Comparison of ENCODE assay signal across 8 mouse cellular contexts in the genomic region with DNA sequence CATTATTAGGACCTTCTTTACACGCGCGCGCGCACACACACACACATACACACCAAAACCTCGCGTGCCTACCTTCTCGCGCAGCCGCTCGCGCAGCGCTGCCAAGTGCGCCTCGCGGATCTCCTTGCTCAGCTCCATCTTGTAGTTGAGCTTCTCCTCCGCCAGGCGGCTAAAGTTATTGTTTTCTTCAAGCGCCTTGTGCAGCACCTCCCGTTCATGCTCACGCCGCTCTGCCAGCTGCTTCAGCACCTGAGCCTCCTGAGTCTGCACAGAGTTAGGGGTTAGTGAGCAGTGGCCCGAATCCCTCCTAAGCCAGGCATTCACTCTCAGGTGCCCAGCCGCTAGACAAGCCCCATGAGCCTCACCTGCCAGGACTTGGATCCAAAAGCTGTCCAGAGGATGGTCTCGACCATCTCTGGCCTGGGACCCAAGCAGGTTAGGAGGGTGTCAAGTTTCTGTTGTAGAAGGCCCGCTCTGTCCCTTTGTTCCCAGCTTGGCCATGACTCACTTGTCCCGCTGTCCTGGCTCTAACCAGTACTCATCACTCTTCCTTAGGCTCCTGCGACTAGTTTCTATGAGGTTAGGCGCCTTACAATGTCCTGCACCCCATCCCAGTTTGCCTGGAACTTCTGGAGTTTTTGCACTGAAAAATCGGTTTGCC. TPM values are rescaled to one million over a fixed set of nuclear protein-coding genes. Genes with fewer than 3 reads are reported as not detected.
A peak's percentile ranks its signal among the peaks of the same experiment; 100 is the strongest.
DNase-seq lines count a peak whose midpoint lies in the region; ATAC-seq and TF ChIP-seq lines count a peak whose summit lies in the region.

No protein-coding gene starts in this region.

- peak; percentile 33; the same call in 1 of the 2 replicates for TF ChIP-seq CTCF in testis, adult 2 months (IDR thresholded peaks at IDR 0.05; ENCODE audit: control insufficient read depth, insufficient read depth, insufficient replicate concordance, low read depth, low read length)
- peak; percentile 60; the same call in 1 of the 2 replicates for TF ChIP-seq CTCF in kidney, postnatal 0 days (IDR thresholded peaks at IDR 0.05; ENCODE audit: low read depth)
- peak; percentile 64 for TF ChIP-seq CTCF in lung, embryonic 14.5 days (IDR thresholded peaks at IDR 0.05; ENCODE audit: low read depth)
- peak; percentile 56 for TF ChIP-seq CTCF in olfactory bulb, adult 2 months (IDR thresholded peaks at IDR 0.05; ENCODE audit: insufficient read depth, low read depth, low read length)

- H3K9ac ChIP-seq in kidney, postnatal 0 days (ENCODE audit: low read depth, low read length) = no peak overlapping the region
- H3K9ac ChIP-seq in lung, embryonic 14.5 days = no peak overlapping the region

- peak overlapping the region; percentile 29; the same call in 1 of the 2 replicates for H3K4me2 ChIP-seq in kidney, postnatal 0 days (ENCODE audit: low read length)
- no peak overlapping the region for H3K4me2 ChIP-seq in lung, embryonic 14.5 days

- no peak for TF ChIP-seq POLR2A in testis, adult 2 months (IDR thresholded peaks at IDR 0.05; ENCODE audit: control insufficient read depth, low read depth, low read length)
- TF ChIP-seq POLR2A in olfactory bulb, adult 2 months (IDR thresholded peaks at IDR 0.05; ENCODE audit: insufficient read depth, low read depth, low read length) = no peak

- ATAC-seq in kidney, postnatal 0 days (replicated peaks; ENCODE audit: low FRiP score, low read depth) = peak; percentile 21; the same call in 1 of the 2 replicates
- peak; percentile 31; the same call in 1 of the 2 replicates for ATAC-seq in lung, embryonic 14.5 days (ENCODE audit: insufficient read depth)

- no peaks in the 10 kb centered on the region for H3K9me3 ChIP-seq in kidney, postnatal 0 days (replicated peaks; ENCODE audit: low read length)
- H3K9me3 ChIP-seq in lung, embryonic 14.5 days (ENCODE audit: low read depth, low read length) = no peaks in the 10 kb centered on the region

- H3K36me3 ChIP-seq in testis, adult 2 months (ENCODE audit: control insufficient read depth, insufficient read depth, low read length) = no peaks in the 10 kb centered on the region
- no peaks in the 10 kb centered on the region for H3K36me3 ChIP-seq in kidney, postnatal 0 days (ENCODE audit: insufficient read depth, low read length)
- H3K36me3 ChIP-seq in lung, embryonic 14.5 days (ENCODE audit: insufficient read depth) = peaks cover 3% of the 10 kb centered on the region; the same call in 1 of the 2 replicates

- no peak for DNase-seq in testis, postnatal 14 days (ENCODE audit: low spot score)
- DNase-seq in cerebellum, postnatal 25 days = peak; percentile 61 to 73
- DNase-seq in frontal cortex, postnatal 14 days (ENCODE audit: low spot score in 2 of 2) = peak; percentile 44 to 48
- peak; percentile 69 for DNase-seq in kidney, postnatal 0 days (ENCODE audit: low spot score)
- peak; percentile 74 for DNase-seq in lung, embryonic 14.5 days
- DNase-seq in thymus, postnatal 36 days = peak; percentile 64 to 68

- no peak overlapping the region for H3K4me3 ChIP-seq in testis, adult 2 months (ENCODE audit: control insufficient read depth, low read depth, low read length)
- no peak overlapping the region for H3K4me3 ChIP-seq in kidney, postnatal 0 days (replicated peaks; ENCODE audit: low read depth, low read length)
- H3K4me3 ChIP-seq in lung, embryonic 14.5 days (ENCODE audit: low read depth, low read length) = no peak overlapping the region
- no peak overlapping the region for H3K4me3 ChIP-seq in olfactory bulb, adult 2 months (ENCODE audit: insufficient read depth, low read depth, low read length)

- H3K27me3 ChIP-seq in testis, adult 2 months (ENCODE audit: control insufficient read depth, insufficient read depth, low read length) = no peaks in the 10 kb centered on the region
- H3K27me3 ChIP-seq in kidney, postnatal 0 days (ENCODE audit: insufficient read depth, low read length) = 0 out of 2 replicates have a peak, but pooled peaks cover 6% of the 10 kb centered on the region
- H3K27me3 ChIP-seq in lung, embryonic 14.5 days (ENCODE audit: insufficient read depth, low read length) = peaks cover 20% of the 10 kb centered on the region

- WGBS in kidney, postnatal 0 days = 11% methylated on average over 30 of the region's 30 CpGs
- 8% methylated on average over 30 of the region's 30 CpGs for WGBS in lung, embryonic 14.5 days
- WGBS in olfactory bulb, adult 2 months = 14% methylated on average over 30 of the region's 30 CpGs

- H3K4me1 ChIP-seq in testis, adult 2 months (ENCODE audit: control insufficient read depth, insufficient read depth, low read length) = peaks cover 13% of the 10 kb centered on the region
- H3K4me1 ChIP-seq in kidney, postnatal 0 days (replicated peaks; ENCODE audit: insufficient read depth, low read length) = no peaks in the 10 kb centered on the region
- no peaks in the 10 kb centered on the region for H3K4me1 ChIP-seq in lung, embryonic 14.5 days (ENCODE audit: insufficient read depth)
- H3K4me1 ChIP-seq in olfactory bulb, adult 2 months (ENCODE audit: control insufficient read depth, insufficient read depth, low read length) = peaks cover 9% of the 10 kb centered on the region

- no peak overlapping the region for H3K27ac ChIP-seq in testis, adult 2 months (ENCODE audit: control insufficient read depth, insufficient read depth, low read depth, low read length)
- no peak overlapping the region for H3K27ac ChIP-seq in kidney, postnatal 0 days
- no peak overlapping the region for H3K27ac ChIP-seq in lung, embryonic 14.5 days (ENCODE audit: low read depth)
- H3K27ac ChIP-seq in olfactory bulb, adult 2 months (ENCODE audit: insufficient read depth, low read depth, low read length) = no peak overlapping the region

RNA-seq across cellular contexts. Expression of gene Stmn3, which starts 7.0 kb away (rescaled TPM):
- not detected in 2 replicates for polyA plus RNA-seq in testis, adult 2 months (2012; rRNA removed)
- 0.24 and 0.66 TPM in 2 replicates for polyA plus RNA-seq in kidney, postnatal 0 days (2015; fragmentation: Nextera tagmentation; extraction: Ambion mirVana)
- 1.6 and 2.5 TPM in 2 replicates for polyA plus RNA-seq in lung, embryonic 14.5 days (2014; fragmentation: Nextera tagmentation; extraction: Ambion mirVana)
- not detected in 2 replicates for polyA plus RNA-seq in olfactory bulb, adult 2 months (2012; ENCODE audit: insufficient read depth, insufficient read length, low replicate concordance, missing spikeins)

RNA-seq across cellular contexts. Expression of gene Rtel1, which starts 12.3 kb away (rescaled TPM):
- polyA plus RNA-seq in testis, adult 2 months (2012; rRNA removed) = 71.8 and 75.1 TPM in 2 replicates
- polyA plus RNA-seq in kidney, postnatal 0 days (2015; fragmentation: Nextera tagmentation; extraction: Ambion mirVana) = 16.8 and 24.2 TPM in 2 replicates
- polyA plus RNA-seq in lung, embryonic 14.5 days (2014; fragmentation: Nextera tagmentation; extraction: Ambion mirVana) = 67.0 and 70.3 TPM in 2 replicates
- polyA plus RNA-seq in olfactory bulb, adult 2 months (2012; ENCODE audit: insufficient read depth, insufficient read length, low replicate concordance, missing spikeins) = not detected in 2 replicates

RNA-seq across cellular contexts. Expression of gene Gmeb2, which starts 19.4 kb away (rescaled TPM):
- polyA plus RNA-seq in testis, adult 2 months (2012; rRNA removed) = 10.2 and 10.6 TPM in 2 replicates
- polyA plus RNA-seq in kidney, postnatal 0 days (2015; fragmentation: Nextera tagmentation; extraction: Ambion mirVana) = 8.1 and 9.8 TPM in 2 replicates
- polyA plus RNA-seq in lung, embryonic 14.5 days (2014; fragmentation: Nextera tagmentation; extraction: Ambion mirVana) = 18.0 and 21.2 TPM in 2 replicates
- not detected in 2 replicates for polyA plus RNA-seq in olfactory bulb, adult 2 months (2012; ENCODE audit: insufficient read depth, insufficient read length, low replicate concordance, missing spikeins)

RNA-seq across cellular contexts. Expression of gene Zgpat, which starts 57.5 kb away (rescaled TPM):
- 15.8 and 16.1 TPM in 2 replicates for polyA plus RNA-seq in testis, adult 2 months (2012; rRNA removed)
- 32.2 and 33.1 TPM in 2 replicates for polyA plus RNA-seq in kidney, postnatal 0 days (2015; fragmentation: Nextera tagmentation; extraction: Ambion mirVana)
- polyA plus RNA-seq in lung, embryonic 14.5 days (2014; fragmentation: Nextera tagmentation; extraction: Ambion mirVana) = 35.7 and 41.1 TPM in 2 replicates
- polyA plus RNA-seq in olfactory bulb, adult 2 months (2012; ENCODE audit: insufficient read depth, insufficient read length, low replicate concordance, missing spikeins) = 445 TPM in 1 of 2 replicates, not detected in the other

RNA-seq across cellular contexts. Expression of gene Arfrp1, which starts 57.9 kb away (rescaled TPM):
- 35.9 and 43.2 TPM in 2 replicates for polyA plus RNA-seq in testis, adult 2 months (2012; rRNA removed)
- polyA plus RNA-seq in kidney, postnatal 0 days (2015; fragmentation: Nextera tagmentation; extraction: Ambion mirVana) = 47.5 and 48.7 TPM in 2 replicates
- polyA plus RNA-seq in lung, embryonic 14.5 days (2014; fragmentation: Nextera tagmentation; extraction: Ambion mirVana) = 54.1 and 54.2 TPM in 2 replicates
- polyA plus RNA-seq in olfactory bulb, adult 2 months (2012; ENCODE audit: insufficient read depth, insufficient read length, low replicate concordance, missing spikeins) = not detected in 2 replicates
